Mouse (Mus musculus) forebrain, postnatal 0 days (tissue): ENCODE results near the gene Hist1h1d. TPM values are rescaled to one million over a fixed set of nuclear protein-coding genes. Genes with fewer than 3 reads are reported as not detected.

ENCODE experiments used
- ATAC-seq: fragments of 200-750 bp; cut with Nextera tagmentation; 2 replicates; pipeline ENCODE4 v1.8.0; 2017; ENCODE audit warnings: mild to moderate bottlenecking, moderate library complexity
- DNase-seq: peaks from one replicate; pipeline ENCODE4 v3.0.0-alpha.2; 2015
- H3K27ac ChIP-seq: fragments of 300-500 bp; sonication (generic); 2 replicates; pipeline ENCODE4 v1.5.1; 2014; ENCODE audit warnings: low read depth, mild to moderate bottlenecking, antibody characterized with exemption, low read length, moderate library complexity, mixed read lengths
- H3K27me3 ChIP-seq: fragments of 300-500 bp; sonication (generic); 2 replicates; pipeline ENCODE4 v1.6.1; 2014; ENCODE audit warnings: mild to moderate bottlenecking, low read length, mixed read lengths; ENCODE audit not compliant: insufficient read depth
- H3K36me3 ChIP-seq: fragments of 300-500 bp; sonication (generic); 2 replicates; pipeline ENCODE4 v1.6.1; 2014; ENCODE audit warnings: mild to moderate bottlenecking, moderate library complexity; ENCODE audit not compliant: insufficient read depth
- H3K4me1 ChIP-seq: fragments of 300-500 bp; sonication (generic); 2 replicates; pipeline ENCODE4 v1.6.1; 2014; ENCODE audit warnings: antibody characterized with exemption; ENCODE audit not compliant: insufficient read depth
- H3K4me2 ChIP-seq: fragments of 300-500 bp; sonication (generic); 2 replicates; pipeline ENCODE4 v1.6.1; 2014; ENCODE audit warnings: low read depth, mild to moderate bottlenecking, moderate library complexity
- H3K4me3 ChIP-seq: fragments of 300-500 bp; sonication (generic); 2 replicates; pipeline ENCODE4 v1.5.1; 2014; ENCODE audit warnings: low read depth, low read length, mixed read lengths
- H3K9ac ChIP-seq: fragments of 300-500 bp; sonication (generic); 2 replicates; pipeline ENCODE4 v1.6.1; 2014; ENCODE audit warnings: mild to moderate bottlenecking
- H3K9me3 ChIP-seq: fragments of 300-500 bp; sonication (generic); 2 replicates; pipeline ENCODE4 v1.6.1; 2016; ENCODE audit warnings: low read length
- CTCF ChIP-seq: sonication (generic); IDR thresholded peaks from 2 replicates; pipeline ENCODE4 v1.5.1; 2016; ENCODE audit warnings: antibody characterized with exemption, control low read depth, low read depth
- WGBS: fragments of 180-500 bp; shearing (Covaris S2); extraction: QIAGEN DNeasy Blood & Tissue Kit; methylation state at CpG from one replicate; pipeline ENCODE4 v1.1.7; 2014; 5-methylcytosine and 5-hydroxymethylcytosine counted together
- polyA plus RNA-seq: library from polyadenylated mRNA; unstranded; fragments of >200 nt; fragmentation: Nextera tagmentation; extraction: Ambion mirVana; gene quantifications from 2 replicates; pipeline ENCODE4 v1.2.1, GENCODE M21; 2015
- total RNA-seq: library from RNA; depleted of rRNA; stranded (reverse); fragments of >200 nt; gene quantifications from 2 replicates; pipeline ENCODE4 v1.2.3, GENCODE M21; 2014

Hist1h1d gene
- total and polyA plus RNA-seq, 2 experiments from 2014 or later: 0.12 to 48.5 TPM

DNA sequence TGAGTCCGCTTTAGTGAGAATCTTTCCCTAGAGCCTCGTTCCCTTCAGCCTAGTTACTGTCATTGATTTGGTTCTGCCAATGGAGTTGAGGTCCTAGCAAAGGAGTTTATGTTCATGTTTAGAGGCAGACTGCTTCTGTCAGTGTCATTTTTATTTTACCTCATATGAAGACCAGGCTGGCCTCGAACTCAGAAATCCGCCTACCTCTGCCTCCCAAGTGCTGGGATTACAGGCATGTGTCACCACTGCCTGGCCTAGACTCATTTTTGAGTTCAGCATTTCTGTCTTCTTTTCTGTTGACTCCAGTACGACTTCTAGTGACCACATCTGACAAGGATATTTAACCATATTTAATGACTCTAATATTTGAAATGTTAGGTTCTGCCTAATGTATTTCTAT lies 37.8 kb upstream of the Hist1h1d start:
- TF ChIP-seq CTCF: no peak

GRCm38 (mm10) chr13:23515826-23516620 lies 37.0 kb upstream of the Hist1h1d start:
- Histone ChIP-seq H3K27ac (no peak overlapping the region), H3K4me3 (peak overlapping the region; percentile 52), H3K9me3 (no peaks in the 10 kb centered on the region), H3K27me3 (no peaks in the 10 kb centered on the region), H3K36me3 (no peaks in the 10 kb centered on the region), H3K4me2 (peak overlapping the region; percentile 59), H3K9ac (no peak overlapping the region), H3K4me1 (no peaks in the 10 kb centered on the region)
- DNase-seq: no peak
- 56% methylated on average over 15 of the region's 15 CpGs for WGBS
- no peak for TF ChIP-seq CTCF
- ATAC-seq: no peak

More for the DNA sequence above, 37.8 kb upstream of the Hist1h1d start:
- no peak overlapping the region for H3K4me2 ChIP-seq
- no peaks in the 10 kb centered on the region for H3K36me3 ChIP-seq
- WGBS: 72% methylated on average over 5 of the region's 5 CpGs
- DNase-seq: no peak
- no peak for ATAC-seq
- H3K9ac ChIP-seq: no peak overlapping the region
- no peaks in the 10 kb centered on the region for H3K27me3 ChIP-seq
- no peak overlapping the region for H3K4me3 ChIP-seq
- H3K27ac ChIP-seq: no peak overlapping the region
- H3K9me3 ChIP-seq: no peaks in the 10 kb centered on the region
- no peaks in the 10 kb centered on the region for H3K4me1 ChIP-seq

DNA sequence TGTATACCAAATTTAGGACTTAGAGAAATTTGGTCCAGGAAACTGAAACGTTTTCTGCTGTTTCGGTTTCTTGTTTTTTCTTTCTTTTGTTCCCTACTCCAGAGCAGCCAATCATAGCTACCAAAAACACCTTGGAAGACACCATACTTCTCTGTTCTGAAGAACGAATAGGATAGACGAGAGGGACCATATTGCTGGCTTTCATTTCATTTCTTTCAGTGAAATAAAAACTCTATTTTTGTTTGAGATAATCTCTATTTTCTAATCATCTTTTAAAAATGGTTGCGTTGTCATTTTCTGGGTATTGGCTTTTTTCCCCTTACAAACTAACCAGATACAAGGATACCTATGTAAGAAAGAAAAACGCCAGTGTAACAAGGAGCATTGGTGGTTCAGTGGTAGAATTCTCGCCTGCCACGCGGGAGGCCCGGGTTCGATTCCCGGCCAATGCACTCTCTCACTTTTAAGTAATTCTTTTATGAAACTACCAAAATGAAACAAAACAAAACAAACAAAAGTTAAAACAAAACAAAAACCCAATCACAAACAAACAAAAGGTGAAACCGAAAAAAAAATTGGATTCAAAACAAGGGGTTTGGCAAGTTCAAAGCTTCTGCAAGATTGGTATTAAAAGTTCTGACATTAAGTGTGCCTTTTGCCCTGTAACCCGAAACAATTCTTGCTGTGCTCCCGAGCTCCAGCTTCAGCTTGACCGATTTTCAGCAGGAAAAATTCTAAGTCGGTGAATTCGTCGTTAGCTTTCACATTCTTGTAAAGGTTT lies 36.0 kb upstream of the Hist1h1d start:
- Histone ChIP-seq H3K4me3 (peak overlapping the region; percentile 52), H3K9ac (no peak overlapping the region), H3K27me3 (no peaks in the 10 kb centered on the region), H3K27ac (no peak overlapping the region), H3K9me3 (no peaks in the 10 kb centered on the region), H3K4me2 (peak overlapping the region; percentile 59), H3K36me3 (no peaks in the 10 kb centered on the region), H3K4me1 (no peaks in the 10 kb centered on the region)
- WGBS: under 1% methylated on average over 19 of the region's 19 CpGs
- ATAC-seq: peak; percentile 73
- DNase-seq: peak; percentile 91
- TF ChIP-seq CTCF: no peak

GRCm38 (mm10) chr13:23517603-23518294 lies 35.3 kb upstream of the Hist1h1d start:
- H3K36me3 ChIP-seq: no peaks in the 10 kb centered on the region
- H3K9ac ChIP-seq: 0 out of 2 replicates have a peak overlapping the region, but pooled peaks have one; percentile 26
- under 1% methylated on average over 27 of the region's 27 CpGs for WGBS
- DNase-seq (peak; percentile 94), ATAC-seq (peak; percentile 92)
- no peak overlapping the region for H3K27ac ChIP-seq
- H3K9me3 ChIP-seq: no peaks in the 10 kb centered on the region
- H3K4me2 ChIP-seq: peak overlapping the region; percentile 59
- H3K4me1 ChIP-seq: no peaks in the 10 kb centered on the region
- H3K4me3 ChIP-seq: peak overlapping the region; percentile 52
- TF ChIP-seq CTCF: no peak
- no peaks in the 10 kb centered on the region for H3K27me3 ChIP-seq

DNA sequence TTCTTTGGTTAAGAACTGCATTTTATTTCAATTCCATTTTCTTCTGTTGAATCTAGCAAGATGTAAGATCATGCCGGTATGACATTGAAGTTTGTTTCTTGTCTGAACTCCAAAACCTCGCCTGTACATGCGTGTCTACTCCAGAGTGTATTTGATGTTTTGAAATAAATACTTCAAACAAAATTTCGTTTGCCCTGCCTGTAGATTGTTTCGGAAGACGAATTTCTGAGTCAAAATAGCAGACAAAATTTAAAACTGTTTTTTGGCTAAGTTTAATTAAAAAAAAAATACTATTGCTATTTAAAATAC lies 34.8 kb upstream of the Hist1h1d start:
- Histone ChIP-seq H3K27me3 (no peaks in the 10 kb centered on the region), H3K36me3 (no peaks in the 10 kb centered on the region), H3K4me3 (peak overlapping the region; percentile 52), H3K4me2 (peak overlapping the region; percentile 59), H3K9me3 (no peaks in the 10 kb centered on the region), H3K9ac (no peak overlapping the region), H3K27ac (no peak overlapping the region), H3K4me1 (no peaks in the 10 kb centered on the region)
- DNase-seq (no peak), ATAC-seq (no peak)
- TF ChIP-seq CTCF: no peak
- WGBS: 0% methylated on average over 6 of the region's 6 CpGs

- Histone ChIP-seq H3K9me3 (no peaks in the 10 kb centered on the region), H3K27ac (no peak overlapping the region), H3K36me3 (no peaks in the 10 kb centered on the region), H3K9ac (no peak overlapping the region), H3K4me1 (no peaks in the 10 kb centered on the region), H3K4me3 (peak overlapping the region; percentile 52), H3K4me2 (peak overlapping the region; percentile 59), H3K27me3 (no peaks in the 10 kb centered on the region)
- ATAC-seq (0 out of 2 replicates have a peak, but pooled peaks have one; percentile 12), DNase-seq (peak; percentile 89)
- 0% methylated on average over 6 of the region's 6 CpGs for WGBS
- TF ChIP-seq CTCF: no peak
Measured at GRCm38 (mm10) chr13:23518885-23519284, 34.2 kb upstream of the Hist1h1d start.
